Mouse (Mus musculus) cerebellum, postnatal 4 days (tissue): ENCODE measurements around the gene Itpkb.
A peak's percentile ranks its signal among the peaks of the same experiment; 100 is the strongest.

ENCODE experiments used
- DNase-seq, 2 experiments: peaks; one replicate each; pipeline ENCODE4 v3.0.0; 2022; ENCODE audit warnings: low spot score in 2 of 2, mixed read lengths in 1 of 2

Gene Itpkb

GRCm38 (mm10) chr1:180343434-180344210 is 13.3 kb downstream of the Itpkb start:
- DNase-seq, result no peak

GRCm38 (mm10) chr1:180345098-180345497 is 14.8 kb downstream of the Itpkb start:
- no peak for DNase-seq

- no peak for DNase-seq
These were observed 16.8 kb downstream of the Itpkb start for GRCm38 (mm10) chr1:180347059-180347458.

- no peak for DNase-seq
These were observed 17.6 kb downstream of the Itpkb start for GRCm38 (mm10) chr1:180347907-180348306.

- no peak for DNase-seq
These were observed 18.8 kb downstream of the Itpkb start for GRCm38 (mm10) chr1:180349090-180349489.

GRCm38 (mm10) chr1:180352258-180352657 is 22.0 kb downstream of the Itpkb start:
- no peak for DNase-seq

GRCm38 (mm10) chr1:180354129-180354528 is 23.8 kb downstream of the Itpkb start:
- DNase-seq, result no peak

- DNase-seq, result no peak
These were observed 24.9 kb downstream of the Itpkb start for GRCm38 (mm10) chr1:180354976-180355730.

- DNase-seq, result no peak
These were observed 25.9 kb downstream of the Itpkb start for GRCm38 (mm10) chr1:180356176-180356575.

GRCm38 (mm10) chr1:180356857-180357256 is 26.6 kb downstream of the Itpkb start:
- no peak for DNase-seq

- DNase-seq, result no peak
These were observed 27.6 kb downstream of the Itpkb start for GRCm38 (mm10) chr1:180357893-180358331.

- no peak for DNase-seq
These were observed 28.2 kb downstream of the Itpkb start for GRCm38 (mm10) chr1:180358466-180358865.

GRCm38 (mm10) chr1:180359311-180359710 is 29.0 kb downstream of the Itpkb start:
- DNase-seq, result no peak

GRCm38 (mm10) chr1:180362176-180362575 is 31.9 kb downstream of the Itpkb start:
- peak in 1 of 2 experiments; percentile 29 for DNase-seq

- no peak for DNase-seq
These were observed 32.6 kb downstream of the Itpkb start for GRCm38 (mm10) chr1:180362844-180363243.

GRCm38 (mm10) chr1:180363317-180363716 is 33.0 kb downstream of the Itpkb start:
- no peak for DNase-seq

- DNase-seq, result no peak
These were observed 33.7 kb downstream of the Itpkb start for GRCm38 (mm10) chr1:180364005-180364404.

GRCm38 (mm10) chr1:180364720-180365119 is 34.4 kb downstream of the Itpkb start:
- no peak for DNase-seq

GRCm38 (mm10) chr1:180365180-180365810 is 35.0 kb downstream of the Itpkb start:
- DNase-seq, result peak; percentile 83 to 93

- DNase-seq, result peak in 1 of 2 experiments; percentile 20
These were observed 35.9 kb downstream of the Itpkb start for GRCm38 (mm10) chr1:180365983-180366811.

- no peak for DNase-seq
These were observed 36.8 kb downstream of the Itpkb start for GRCm38 (mm10) chr1:180367045-180367619.
